Mouse (Mus musculus): ENCODE data around the gene Exosc2. TPM values are rescaled to one million over a fixed set of nuclear protein-coding genes. Genes with fewer than 3 reads are reported as not detected.
"Not testable (repeated sequence)": the region's sequence is repeated elsewhere in the genome, so short reads cannot be mapped to it uniquely, and the experiment has no call there.

The Exosc2 gene
- total RNA-seq, 2 experiments from 2014 or later: 9.1 to 9.2 TPM

GRCm38 (mm10) chr2:31662939-31663803 lies 7.3 kb upstream of the Exosc2 start:
- no peak for DNase-seq
- intact Hi-C loops (cut with DNase I): no loop called here

GRCm38 (mm10) chr2:31663804-31664180 lies 6.7 kb upstream of the Exosc2 start:
- no peak for DNase-seq
- intact Hi-C loops (cut with DNase I): no loop called here

GRCm38 (mm10) chr2:31667332-31667731 lies 3.2 kb upstream of the Exosc2 start:
- intact Hi-C loops (cut with DNase I): no loop called here

GRCm38 (mm10) chr2:31678641-31679040 lies 8.1 kb downstream of the Exosc2 start:
- no peak for DNase-seq
- intact Hi-C loops (cut with DNase I): no loop called here

More at GRCm38 (mm10) chr2:31667332-31667731, 3.2 kb upstream of the Exosc2 start:
- peak; percentile 25 to 35 for DNase-seq

GRCm38 (mm10) chr2:31681051-31681707 lies 10.7 kb downstream of the Exosc2 start:
- DNase-seq: not testable (repeated sequence)
- intact Hi-C loops (cut with DNase I): loop anchor here (10.0 kb wide), 1 partner anchor 454 kb away; no protein-coding TSS in a partner anchor

- intact Hi-C loops (cut with DNase I): loop anchor here (10.0 kb wide), 1 partner anchor 453 kb away; no protein-coding TSS in a partner anchor
- no peak for DNase-seq
Observed at GRCm38 (mm10) chr2:31681731-31682235, 11.3 kb downstream of the Exosc2 start.

- intact Hi-C loops (cut with DNase I): loop anchor here (1.0 to 10.0 kb wide), 3 partner anchors 102 to 451 kb away; no protein-coding TSS in a partner anchor
Observed at GRCm38 (mm10) chr2:31683666-31684065, 13.2 kb downstream of the Exosc2 start.

GRCm38 (mm10) chr2:31688074-31688925 lies 17.8 kb downstream of the Exosc2 start, which contains the start of gene Abl1:
Gene Abl1 (plus strand): TSS chr2:31688376.
- intact Hi-C loops (cut with DNase I): loop anchor here (2.0 to 10.0 kb wide), 2 partner anchors 73 to 447 kb away; no protein-coding TSS in a partner anchor
- peak; percentile 92 to 94 for DNase-seq

More at GRCm38 (mm10) chr2:31683666-31684065, 13.2 kb downstream of the Exosc2 start:
- DNase-seq: peak; percentile 65 to 74

GRCm38 (mm10) chr2:31689045-31689444 lies 18.5 kb downstream of the Exosc2 start:
- intact Hi-C loops (cut with DNase I): loop anchor here (2.0 to 10.0 kb wide), 2 partner anchors 72 to 446 kb away; no protein-coding TSS in a partner anchor
- peak; percentile 10 to 28 for DNase-seq

- intact Hi-C loops (cut with DNase I): no loop called here
- no peak for DNase-seq
Observed at GRCm38 (mm10) chr2:31690063-31690462, 19.5 kb downstream of the Exosc2 start.

- intact Hi-C loops (cut with DNase I): no loop called here
Observed at GRCm38 (mm10) chr2:31698209-31698608, 27.7 kb downstream of the Exosc2 start.

GRCm38 (mm10) chr2:31700545-31701446 lies 30.3 kb downstream of the Exosc2 start:
- intact Hi-C loops (cut with DNase I): no loop called here
- no peak for DNase-seq

More at GRCm38 (mm10) chr2:31698209-31698608, 27.7 kb downstream of the Exosc2 start:
- no peak for DNase-seq

GRCm38 (mm10) chr2:31703226-31703625 lies 32.7 kb downstream of the Exosc2 start:
- intact Hi-C loops (cut with DNase I): no loop called here
- DNase-seq: no peak

- intact Hi-C loops (cut with DNase I): no loop called here
- no peak for DNase-seq
Observed at GRCm38 (mm10) chr2:31705914-31706313, 35.4 kb downstream of the Exosc2 start.

- DNase-seq: no peak
- intact Hi-C loops (cut with DNase I): no loop called here
Observed at GRCm38 (mm10) chr2:31706531-31706930, 36.0 kb downstream of the Exosc2 start.

- intact Hi-C loops (cut with DNase I): no loop called here
- DNase-seq: no peak
Observed at GRCm38 (mm10) chr2:31712716-31713115, 42.2 kb downstream of the Exosc2 start.

GRCm38 (mm10) chr2:31713813-31714212 lies 43.3 kb downstream of the Exosc2 start:
- no peak for DNase-seq
- intact Hi-C loops (cut with DNase I): no loop called here

GRCm38 (mm10) chr2:31714780-31715179 lies 44.3 kb downstream of the Exosc2 start:
- intact Hi-C loops (cut with DNase I): no loop called here
- no peak for DNase-seq

GRCm38 (mm10) chr2:31715985-31716384 lies 45.5 kb downstream of the Exosc2 start:
- DNase-seq: no peak
- intact Hi-C loops (cut with DNase I): no loop called here

All from heart, postnatal 14 days (tissue).